Mouse (Mus musculus) mature B cell (primary cell): ENCODE data around the gene Rasgef1b.

Experiments used
- in situ Hi-C: fragments of 300-500 bp; cut with MboI; formaldehyde crosslinking; loops from 2 replicates; pipeline ENCODE4 v1.14.3; 2019

Rasgef1b gene

DNA sequence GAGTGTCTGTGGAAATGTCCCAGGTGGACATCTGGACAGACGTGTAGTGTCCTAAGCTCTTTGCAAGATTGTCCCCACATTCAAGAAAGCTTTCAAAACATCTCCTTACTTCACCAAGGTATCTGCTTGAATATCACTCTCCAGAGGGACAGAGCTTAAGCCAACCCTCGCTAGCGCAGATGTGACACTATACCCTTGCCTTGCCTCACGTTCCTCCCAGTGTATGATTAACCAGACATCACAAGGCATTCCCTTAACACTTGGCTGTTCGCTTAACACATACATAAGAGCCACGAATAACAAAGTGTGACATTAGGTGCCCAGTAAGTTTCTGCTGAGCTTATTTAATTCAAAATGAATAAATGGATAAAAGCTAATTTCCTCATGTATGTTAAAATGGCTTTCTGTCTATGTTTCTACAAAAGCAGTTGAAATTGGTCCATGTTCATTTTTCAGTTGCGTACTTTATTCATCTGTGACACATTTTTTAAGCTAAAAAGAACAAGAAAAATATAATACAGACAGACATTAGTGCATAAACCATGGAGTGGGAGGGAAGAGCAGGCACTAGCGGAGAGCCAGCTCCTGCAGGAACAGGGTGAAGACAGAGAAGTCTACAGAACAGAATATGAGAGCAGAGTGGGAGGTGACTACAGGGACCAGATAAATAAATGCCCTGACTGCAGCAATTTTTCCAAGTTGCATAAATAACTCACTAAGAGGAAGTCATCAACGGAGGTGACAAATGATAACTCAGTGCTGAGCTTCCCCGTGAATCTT is 126.4 kb downstream of the Rasgef1b start:
- in situ Hi-C loops, result no loop called here

DNA sequence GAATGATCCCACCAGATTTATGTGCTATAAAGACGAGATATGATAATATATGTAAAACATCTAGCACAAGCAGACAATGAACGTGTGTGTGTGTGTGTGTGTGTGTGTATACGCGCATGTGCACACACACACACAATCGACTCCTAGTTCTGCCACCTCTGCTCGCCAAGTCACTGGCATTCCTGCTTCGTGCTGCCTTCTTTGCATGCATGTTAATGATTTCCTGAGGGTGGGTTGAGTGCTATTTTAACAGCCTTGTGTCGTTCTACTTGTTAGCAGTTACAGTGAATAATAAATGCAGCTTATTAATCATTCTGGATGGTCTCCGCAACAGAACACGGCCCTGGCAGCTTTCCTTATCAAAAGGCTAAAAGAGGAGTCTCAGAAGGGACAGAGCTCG is 129.5 kb downstream of the Rasgef1b start:
- in situ Hi-C loops, result no loop called here

DNA sequence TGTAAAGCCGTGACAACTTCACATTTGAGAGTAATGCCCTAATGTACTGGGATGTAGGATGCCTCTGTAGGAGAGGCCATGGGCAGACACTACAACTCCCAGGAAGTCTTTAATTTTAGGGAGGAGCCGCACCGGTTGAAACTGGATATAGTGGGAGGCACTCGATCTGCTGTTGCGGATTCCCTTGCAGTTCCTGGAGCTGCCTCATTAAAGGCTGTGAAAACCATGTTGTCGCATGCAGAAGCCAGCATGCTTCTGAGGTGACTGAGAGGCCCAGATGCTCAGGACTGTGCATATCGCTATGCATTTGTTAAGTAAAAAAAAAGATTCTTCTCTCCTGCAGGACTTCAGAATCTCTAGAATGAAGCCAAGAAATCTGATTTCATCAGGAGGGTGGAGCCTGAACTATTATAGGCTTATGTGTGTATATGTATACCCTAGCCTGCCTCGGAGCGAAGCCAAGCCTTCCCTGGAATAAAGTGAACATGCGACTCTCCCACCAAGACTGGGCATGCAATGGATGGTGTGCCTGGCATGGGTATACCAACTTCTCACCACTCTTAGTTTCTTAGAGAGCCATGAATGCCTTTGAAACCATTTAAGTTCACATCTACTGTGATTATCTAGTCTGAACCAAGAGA is 130.3 kb downstream of the Rasgef1b start:
- in situ Hi-C loops, result no loop called here

DNA sequence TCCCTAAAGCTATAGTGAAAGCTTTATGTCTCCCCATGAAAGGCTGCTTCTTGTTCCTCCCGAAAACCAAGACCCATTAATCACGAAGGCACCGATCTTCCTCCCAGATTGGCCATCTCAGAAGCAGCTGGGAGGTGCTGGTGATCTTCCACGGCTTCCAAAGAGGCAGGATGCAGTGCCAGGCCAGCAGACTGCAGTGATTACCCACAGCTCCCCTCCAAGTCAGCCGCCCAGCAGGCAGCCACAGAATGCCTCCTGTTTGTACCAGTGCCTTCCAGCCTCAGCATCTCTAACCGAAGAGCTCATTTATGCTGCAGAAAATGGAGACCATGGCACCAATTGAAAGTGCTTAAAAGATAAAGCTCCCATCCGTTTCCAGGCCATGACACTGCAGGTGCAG is 131.2 kb downstream of the Rasgef1b start:
- in situ Hi-C loops, result no loop called here

DNA sequence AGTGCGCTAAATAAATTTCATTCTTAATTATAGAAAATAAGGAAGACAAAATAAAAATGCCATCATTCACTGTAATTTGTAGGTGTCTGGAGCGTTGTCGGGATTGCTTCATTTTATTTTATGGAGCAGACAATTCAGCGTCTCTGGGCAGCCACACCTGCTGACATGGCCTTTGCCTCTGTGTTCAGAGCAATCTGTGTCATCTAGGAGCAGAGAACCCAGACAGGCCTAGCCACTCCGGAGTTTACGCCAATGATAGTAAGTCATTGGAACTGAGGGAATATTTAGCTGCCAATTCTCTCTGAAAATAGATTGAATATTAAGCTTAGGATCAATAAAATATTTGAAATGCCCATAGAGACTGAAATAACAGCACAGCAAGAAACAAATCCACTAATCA is 137.5 kb downstream of the Rasgef1b start:
- in situ Hi-C loops, result no loop called here

DNA sequence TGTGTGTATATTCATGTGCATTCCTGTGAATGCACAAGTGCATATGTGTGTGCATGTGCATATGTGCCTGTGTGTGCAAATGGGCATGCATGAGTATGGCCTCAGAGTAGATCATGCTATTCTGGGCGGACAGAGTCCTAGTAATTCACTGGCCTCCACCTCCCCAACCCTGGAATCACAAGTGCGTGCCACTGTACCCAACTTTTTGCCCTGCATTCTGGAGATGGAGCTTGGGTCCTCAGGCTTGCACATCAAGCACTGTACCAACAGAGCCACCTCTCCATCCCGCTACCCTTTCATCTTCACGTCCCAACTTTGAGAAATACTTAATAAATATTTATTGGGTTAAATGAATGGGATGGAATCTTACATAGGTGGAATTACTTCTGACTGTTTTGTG is 138.3 kb downstream of the Rasgef1b start:
- in situ Hi-C loops, result no loop called here

DNA sequence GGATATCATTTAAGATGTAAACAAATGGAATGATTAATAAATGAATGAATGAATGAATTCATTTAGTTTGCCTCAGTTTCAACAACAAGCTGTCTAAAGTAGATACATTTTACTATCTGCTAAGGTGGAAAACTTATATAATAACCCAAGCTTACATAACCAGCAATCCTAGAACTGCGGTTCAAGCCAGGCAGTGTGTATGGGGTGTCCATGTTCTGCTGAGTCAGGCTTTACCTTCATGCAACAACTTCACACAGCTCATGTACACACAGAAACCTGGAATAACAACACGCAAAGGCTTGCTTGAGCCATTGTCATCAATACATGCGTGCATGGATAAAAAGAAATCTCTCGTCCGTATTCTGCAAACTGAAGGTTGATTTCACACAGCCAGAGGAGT is 140.9 kb downstream of the Rasgef1b start:
- in situ Hi-C loops, result loop anchor here (10.0 kb wide), 1 partner anchor 363 kb away; no protein-coding TSS in a partner anchor

DNA sequence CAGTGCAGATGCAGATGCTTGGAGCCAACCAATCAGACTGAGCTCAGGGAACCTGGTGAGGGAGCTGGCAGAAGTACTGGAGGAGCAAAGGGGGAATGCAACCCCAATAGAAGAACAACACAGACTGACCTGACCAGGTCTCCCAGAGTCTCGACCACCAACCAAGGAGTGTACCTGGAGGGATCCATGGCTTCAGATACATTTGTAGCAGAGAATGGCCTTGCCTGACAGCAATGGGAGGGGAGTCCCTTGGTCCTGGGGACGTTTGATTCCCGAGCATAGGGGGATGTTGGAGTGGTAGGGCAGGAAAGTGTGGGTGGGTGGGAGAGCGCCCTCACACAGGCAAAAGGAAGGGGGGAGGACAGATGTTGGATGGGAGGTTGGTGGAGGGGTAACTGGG is 141.3 kb downstream of the Rasgef1b start:
- in situ Hi-C loops, result loop anchor here (10.0 kb wide), 1 partner anchor 363 kb away; no protein-coding TSS in a partner anchor

DNA sequence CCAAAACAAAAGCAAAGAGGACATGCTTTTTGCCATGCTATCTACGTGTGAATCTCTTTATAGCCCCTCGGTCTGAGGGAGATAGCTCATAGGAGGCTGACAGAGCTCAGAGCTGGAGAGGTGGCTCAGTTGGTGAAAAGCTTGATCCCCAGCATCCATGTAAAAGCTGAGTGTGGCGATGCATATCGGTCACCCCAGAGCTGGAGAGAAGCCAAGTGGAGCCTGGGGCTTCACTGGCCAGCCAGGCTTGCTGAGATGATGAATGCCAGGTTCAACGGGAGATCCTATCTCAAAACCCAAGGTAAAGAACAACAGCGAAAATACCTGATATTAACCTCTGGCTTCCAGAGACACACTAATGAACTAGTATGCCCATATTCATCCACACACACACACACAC is 142.6 kb downstream of the Rasgef1b start:
- in situ Hi-C loops, result loop anchor here (10.0 kb wide), 1 partner anchor 361 kb away; no protein-coding TSS in a partner anchor

DNA sequence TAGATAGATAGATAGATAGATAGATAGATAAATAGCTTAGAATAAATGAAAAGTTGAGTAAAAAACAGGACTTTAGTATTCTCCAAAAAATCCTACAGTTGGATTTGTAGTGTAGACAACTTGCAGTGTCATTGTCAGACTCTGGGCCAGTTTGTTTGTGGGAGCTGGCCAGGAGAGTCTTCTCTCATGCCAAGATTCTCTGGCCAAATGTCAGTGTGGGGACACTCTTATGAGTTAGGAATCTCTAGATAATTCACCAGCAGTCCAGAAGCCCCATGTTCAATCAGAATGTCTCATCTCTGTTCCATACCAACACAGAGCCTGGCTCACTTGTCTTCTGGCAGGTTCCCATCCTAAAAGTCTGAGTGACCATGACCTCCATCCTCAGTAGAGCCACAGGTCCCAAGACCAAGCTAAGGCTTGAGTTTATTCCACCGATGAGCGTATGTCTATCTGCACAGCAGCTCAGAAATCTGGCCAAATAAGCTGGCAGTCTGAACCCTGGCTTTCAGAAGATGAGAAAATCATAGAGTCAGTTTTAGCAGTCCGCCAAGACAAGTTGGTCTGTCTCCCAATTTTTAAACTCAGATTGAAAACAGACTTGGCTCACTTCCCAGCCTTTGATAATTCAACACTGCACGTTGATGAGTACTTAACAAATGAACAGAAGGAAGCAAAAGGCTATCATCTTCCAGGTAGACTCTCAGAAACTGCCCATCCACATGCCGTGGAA is 143.5 kb downstream of the Rasgef1b start:
- in situ Hi-C loops, result loop anchor here (10.0 kb wide), 1 partner anchor 361 kb away; no protein-coding TSS in a partner anchor

DNA sequence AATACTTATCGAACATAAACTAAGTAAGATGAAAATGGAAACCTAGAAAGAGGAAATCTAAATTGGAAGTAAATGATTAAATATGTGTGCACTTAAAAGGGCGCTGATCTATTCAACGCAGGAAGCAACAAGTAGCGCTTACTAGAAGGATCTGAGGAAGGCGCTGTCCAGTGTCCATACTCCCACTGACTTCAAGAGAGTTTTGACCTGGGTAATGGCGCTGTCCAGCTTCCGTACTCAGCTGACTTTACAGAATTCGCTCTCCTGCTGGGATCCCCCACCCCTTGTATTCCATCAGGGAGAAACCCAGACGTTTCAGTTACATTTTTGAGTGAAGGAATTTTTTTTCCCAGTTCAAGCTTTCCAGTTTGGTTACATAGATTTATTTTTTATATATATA is 144.6 kb downstream of the Rasgef1b start:
- in situ Hi-C loops, result loop anchor here (10.0 kb wide), 1 partner anchor 359 kb away; no protein-coding TSS in a partner anchor

DNA sequence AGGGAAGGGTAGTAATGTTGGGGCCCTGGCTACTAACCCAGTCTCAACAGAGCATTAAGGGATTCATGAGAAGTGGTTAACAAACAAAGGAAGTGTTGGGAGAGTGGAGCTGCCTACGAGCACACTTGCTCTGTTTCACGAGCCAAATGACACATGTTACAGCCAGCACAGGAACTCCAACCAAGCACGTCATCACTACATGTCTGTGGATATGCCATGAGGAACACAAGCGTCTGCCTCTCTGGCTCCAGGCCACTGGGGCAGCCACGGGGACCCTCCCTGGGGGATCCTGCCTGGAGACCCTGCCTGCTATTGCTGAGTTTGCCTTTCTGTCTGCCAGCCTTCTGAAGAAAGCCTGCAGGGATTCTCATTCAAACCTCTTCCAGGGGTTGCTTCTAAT is 146.8 kb downstream of the Rasgef1b start:
- in situ Hi-C loops, result loop anchor here (10.0 kb wide), 1 partner anchor 357 kb away; no protein-coding TSS in a partner anchor

DNA sequence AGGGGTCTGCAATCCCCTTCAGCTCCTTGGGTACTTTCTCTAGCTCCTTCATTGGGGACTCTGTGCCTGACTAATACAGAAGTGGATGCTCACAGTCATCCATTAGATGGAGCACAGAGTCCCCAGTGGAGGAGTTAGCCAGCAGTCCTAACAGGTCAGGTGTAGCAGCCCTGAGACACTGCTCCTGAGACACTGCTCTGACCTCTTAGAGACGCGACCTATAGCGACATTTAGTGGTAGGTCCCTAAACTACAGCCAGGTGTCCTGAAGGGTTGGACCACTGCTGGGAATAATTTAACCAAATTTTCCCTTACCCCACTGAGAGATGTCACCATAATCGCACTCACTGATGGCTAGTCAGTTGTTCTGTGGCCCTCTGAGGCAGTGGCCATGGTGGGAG is 150.2 kb downstream of the Rasgef1b start:
- in situ Hi-C loops, result loop anchor here (10.0 kb wide), 1 partner anchor 334 kb away; no protein-coding TSS in a partner anchor

DNA sequence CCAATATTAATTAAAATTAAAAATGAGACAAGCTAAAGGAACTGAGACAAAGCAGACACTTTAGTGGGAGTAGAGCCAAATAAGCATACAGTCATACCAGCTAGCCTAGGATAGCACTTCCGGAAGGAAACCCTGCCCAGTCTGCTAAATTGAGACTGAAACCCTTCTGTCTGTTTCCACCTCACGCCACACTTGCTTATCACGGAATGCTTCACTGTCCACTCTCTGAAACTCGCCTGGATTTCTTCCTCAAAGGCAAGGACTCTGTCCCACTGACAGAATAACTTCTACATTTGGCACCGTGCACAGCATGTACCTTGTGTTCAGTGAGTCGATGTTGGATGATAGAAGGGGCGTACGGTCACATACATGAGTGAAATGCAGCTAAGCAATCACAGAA is 153.0 kb downstream of the Rasgef1b start:
- in situ Hi-C loops, result loop anchor here (10.0 kb wide), 1 partner anchor 331 kb away; no protein-coding TSS in a partner anchor

DNA sequence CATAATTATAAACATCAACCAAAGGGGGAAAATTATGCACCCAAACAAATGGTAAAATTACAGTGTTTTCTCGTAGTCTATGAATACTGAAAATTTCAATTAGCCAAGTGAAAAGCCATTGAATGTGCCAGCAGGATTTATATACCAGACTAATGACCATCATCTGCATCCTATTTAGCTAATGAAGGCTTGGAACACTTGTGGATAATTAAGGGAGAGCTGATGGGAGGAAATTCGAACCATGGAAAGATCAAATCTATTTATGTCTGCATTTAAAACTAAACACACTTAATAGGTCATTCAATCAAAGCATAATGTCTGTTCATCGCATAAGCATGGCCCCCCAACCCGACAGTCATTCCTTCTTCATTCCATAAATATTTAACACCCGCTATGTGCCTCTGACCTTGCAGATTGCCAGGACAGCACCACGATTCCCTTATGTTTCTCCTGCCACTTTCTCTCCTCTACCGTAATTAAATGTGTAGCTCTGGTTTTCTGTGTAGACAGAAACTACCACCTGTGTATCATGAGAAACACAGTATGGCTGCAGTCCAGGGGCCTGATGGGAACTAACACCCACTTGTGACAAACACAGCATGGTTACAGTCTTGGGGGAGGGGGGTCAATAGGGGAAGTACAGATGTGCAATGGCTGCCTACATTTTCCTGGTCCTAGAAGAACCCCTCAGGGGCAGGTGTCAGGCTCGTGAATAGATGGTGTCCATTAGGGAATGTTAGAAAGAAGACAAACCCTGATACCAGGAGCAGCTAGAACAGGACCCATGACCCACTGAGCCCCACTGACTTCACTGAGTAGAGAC is 164.2 kb downstream of the Rasgef1b start:
- in situ Hi-C loops, result no loop called here

DNA sequence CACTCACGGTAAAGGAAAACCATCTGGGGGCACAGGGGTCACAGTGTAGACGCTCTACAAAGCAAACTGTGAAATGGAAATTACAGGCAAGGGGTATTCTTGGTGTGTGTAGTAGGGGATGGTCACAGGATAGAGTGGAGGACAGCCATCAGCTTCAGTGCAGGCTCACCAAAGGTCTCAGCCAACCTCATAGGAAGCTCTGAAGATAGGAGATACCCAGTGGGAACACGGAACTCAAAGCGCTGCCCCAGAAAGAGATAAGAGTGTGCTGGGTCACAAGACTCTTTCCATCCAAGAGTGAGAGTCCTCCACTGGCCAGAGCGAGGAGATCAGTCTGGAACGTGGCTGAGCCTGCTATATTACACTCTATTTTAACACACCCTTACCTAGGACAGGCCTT is 166.8 kb downstream of the Rasgef1b start:
- in situ Hi-C loops, result no loop called here

DNA sequence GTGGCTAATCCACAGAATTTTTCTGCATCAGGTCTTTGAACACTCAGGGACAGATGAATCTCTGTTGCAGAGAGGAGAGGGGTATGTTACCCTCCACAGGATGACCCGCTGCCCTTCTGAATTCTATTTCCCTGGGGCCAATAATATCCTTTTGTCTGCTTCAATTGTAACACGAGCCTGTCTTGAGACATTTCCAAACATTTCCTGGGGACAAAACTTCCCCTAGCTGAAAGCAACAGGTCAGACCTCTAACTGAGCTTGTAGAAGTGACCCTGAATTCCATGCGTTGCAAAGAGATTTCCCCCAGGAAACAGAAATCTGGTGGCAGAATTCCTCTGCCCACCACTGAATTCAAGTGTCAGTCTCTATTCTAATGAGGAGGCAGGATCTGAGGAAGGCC is 169.1 kb downstream of the Rasgef1b start:
- in situ Hi-C loops, result no loop called here

DNA sequence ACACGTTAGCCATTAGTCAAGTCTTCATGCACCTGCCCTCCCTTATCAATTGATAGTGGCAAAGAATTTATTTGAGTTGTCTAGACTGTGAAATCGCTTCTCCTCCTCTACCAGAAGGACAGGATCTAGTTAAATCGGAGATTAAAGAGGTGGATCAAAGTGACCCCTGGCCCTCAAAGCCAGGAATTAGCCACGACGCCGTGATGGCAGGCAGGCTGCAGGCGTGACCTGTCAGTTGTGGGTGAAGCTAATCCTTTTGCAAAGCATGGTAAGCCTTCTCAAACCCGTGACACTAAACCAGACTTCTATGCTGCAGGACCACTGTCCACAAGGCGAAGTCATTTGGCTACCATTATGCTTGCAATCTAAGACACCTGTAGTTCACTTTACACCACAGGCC is 170.6 kb downstream of the Rasgef1b start:
- in situ Hi-C loops, result no loop called here

DNA sequence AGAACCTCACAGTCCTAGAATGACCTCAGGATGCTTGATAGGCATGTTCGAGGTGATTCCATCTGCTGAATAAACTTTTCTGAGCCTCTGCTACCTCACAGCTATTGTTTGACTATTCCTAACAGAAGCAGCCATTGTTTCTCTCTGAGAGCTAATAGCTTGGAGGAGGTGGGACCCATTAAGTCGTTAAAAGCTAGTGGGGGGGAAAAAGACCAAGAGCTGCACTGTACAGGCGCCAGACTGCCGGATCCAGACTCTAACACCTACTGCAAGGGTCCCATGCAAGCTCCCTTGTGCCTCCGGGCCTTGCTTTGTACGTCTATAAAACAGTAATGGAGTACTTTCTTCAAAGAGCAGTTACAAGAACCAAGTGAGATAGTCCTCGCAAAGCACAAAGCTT is 176.2 kb downstream of the Rasgef1b start:
- in situ Hi-C loops, result no loop called here

DNA sequence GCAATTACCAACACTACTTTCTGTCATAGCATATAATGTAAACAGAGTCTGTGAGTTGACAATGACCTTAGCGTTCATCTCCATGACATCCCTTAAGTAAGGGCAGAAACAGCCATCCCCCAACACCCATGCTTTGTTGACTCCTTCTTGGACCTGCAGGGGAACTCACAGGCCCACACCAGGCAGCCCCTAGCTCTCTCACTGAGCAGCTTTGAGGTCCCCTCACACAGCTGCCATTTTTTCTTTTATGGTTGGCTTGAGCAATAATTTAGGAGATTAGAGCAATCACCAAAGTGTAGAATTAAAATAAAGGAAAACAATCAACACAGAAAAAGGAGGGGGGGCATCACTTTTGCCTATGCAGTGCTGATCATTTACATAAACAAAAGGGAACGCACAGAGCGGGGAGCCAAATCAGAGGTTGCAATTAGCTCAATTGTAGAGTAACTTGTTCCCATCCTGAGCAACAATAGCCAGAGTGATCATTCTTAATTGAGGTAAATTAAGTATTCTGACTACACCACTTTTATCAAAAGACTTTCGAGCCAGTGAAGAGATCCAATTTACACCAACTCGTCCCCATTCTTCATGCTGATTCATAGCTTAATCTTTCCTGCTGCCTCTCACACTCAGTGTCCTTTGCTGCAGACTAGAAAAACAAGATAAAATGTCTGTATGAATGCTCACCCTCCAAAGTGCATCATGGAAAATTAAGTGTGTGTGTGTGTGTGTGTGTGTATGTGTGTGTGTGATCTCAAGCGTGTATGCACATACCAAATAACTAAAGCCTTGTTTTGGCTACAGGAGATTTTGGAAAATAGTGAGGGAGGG is 184.0 kb downstream of the Rasgef1b start:
- in situ Hi-C loops, result no loop called here
